Mouse (Mus musculus) heart, postnatal 10 days (tissue): ENCODE results near the gene Zbtb9. TPM values are rescaled to one million over a fixed set of nuclear protein-coding genes. Genes with fewer than 3 reads are reported as not detected.
"Not testable (repeated sequence)": the region's sequence is repeated elsewhere in the genome, so short reads cannot be mapped to it uniquely, and the experiment has no call there.

ENCODE experiments used
- DNase-seq, 2 experiments: peaks; one replicate each; pipeline ENCODE4 v3.0.0; 2021
- intact Hi-C: fragments of 180-260 bp; cut with DNase I; formaldehyde crosslinking; loops from one replicate; pipeline ENCODE4 v1.15.1; 2025
- total RNA-seq, 2 experiments: library from RNA; stranded (reverse); gene quantifications; 2 replicates each; pipeline ENCODE4 v1.2.3; 2021

The Zbtb9 gene
- total RNA-seq, result 1 to 10 TPM; 2.7 to 4.9 TPM

GRCm38 (mm10) chr17:26972703-26973574, at the start of gene Zbtb9:
Gene Zbtb9 (plus strand): TSS chr17:26973167.
- peak; percentile 96 to 97 for DNase-seq
- intact Hi-C loops, result no loop called here

- not testable (repeated sequence) for DNase-seq
- intact Hi-C loops, result loop anchor here (10.0 kb wide), 1 partner anchor 579 kb away; no protein-coding TSS in a partner anchor
Observed at GRCm38 (mm10) chr17:26925414-26925813, 47.6 kb upstream of the Zbtb9 start.

DNA sequence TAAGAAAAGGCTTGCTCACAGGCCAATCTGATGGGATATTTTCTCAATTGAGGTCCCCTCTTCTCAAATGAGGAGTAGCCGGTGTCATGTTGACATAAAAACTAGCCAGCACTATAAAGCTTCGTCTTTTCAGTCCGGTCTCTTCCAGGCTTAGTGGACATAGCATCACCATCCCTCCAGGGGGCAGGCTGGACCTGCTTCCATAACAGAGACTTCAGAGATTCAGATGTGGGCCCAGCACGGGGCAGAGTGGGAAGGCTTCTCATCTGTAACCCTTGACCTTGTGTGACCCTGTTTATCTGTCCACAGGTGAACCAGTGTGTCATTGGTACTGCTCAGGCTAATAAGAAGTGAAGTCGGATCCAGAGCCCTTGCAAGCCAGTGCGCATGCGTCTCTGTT, 41.2 kb upstream of the Zbtb9 start:
- intact Hi-C loops, result loop anchor here (5.0 kb wide), 1 partner anchor 96 kb away; the partner anchor contains the start of gene Bak1
- peak; percentile 53 to 69 for DNase-seq

- DNase-seq, result peak; percentile 97 to 98
- intact Hi-C loops, result loop anchor here (5.0 kb wide), 1 partner anchor 94 kb away; the partner anchor contains the start of gene Bak1
Observed at GRCm38 (mm10) chr17:26932839-26933398, 40.0 kb upstream of the Zbtb9 start, which contains the start of gene Phf1. Gene Phf1 (plus strand): TSS chr17:26933052.

- no peak for DNase-seq
- intact Hi-C loops, result loop anchor here (5.0 kb wide), 1 partner anchor 94 kb away; the partner anchor contains the start of gene Bak1
Observed at GRCm38 (mm10) chr17:26933419-26933818, 39.5 kb upstream of the Zbtb9 start.

DNA sequence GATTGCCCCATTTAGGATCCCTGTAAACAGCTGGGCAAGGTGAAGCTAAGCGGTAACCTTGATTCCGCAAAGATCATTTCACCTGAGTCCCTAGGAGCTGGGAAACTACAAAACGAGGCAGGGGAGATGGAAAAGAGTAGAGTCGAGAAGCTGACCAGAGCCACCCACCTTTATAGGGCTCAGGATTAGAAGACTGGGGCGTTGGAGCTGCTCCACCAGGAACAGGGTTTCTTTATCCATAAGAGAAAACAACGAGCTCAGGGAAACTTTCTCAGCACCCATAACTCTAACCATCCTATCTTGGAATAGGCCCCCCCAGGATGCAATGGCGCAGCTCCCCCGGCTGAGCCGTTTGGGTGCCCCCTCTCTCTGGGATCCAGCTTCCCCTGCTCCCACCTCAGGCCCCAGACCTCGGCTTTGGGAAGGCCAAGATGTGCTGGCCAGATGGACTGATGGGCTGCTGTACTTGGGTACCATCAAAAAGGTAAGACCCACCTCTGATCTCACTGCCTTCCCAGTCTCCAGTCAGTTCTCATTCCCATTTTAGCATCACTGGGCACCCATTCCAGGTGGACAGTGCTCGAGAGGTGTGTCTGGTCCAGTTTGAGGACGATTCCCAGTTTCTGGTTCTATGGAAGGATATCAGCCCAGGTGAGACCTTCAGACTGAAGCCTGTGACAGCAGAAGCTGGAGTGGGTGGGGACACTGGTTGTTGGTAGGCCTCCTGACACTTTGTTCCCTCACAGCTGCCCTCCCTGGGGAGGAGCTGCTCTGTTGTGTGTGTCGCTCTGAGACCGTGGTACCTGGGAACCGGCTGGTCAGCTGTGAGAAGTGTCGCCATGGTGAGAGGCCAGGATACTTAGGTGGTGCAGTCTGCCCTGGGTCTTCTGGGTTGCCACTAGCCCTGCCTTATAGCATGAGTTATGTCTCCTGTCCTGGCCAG, 38.8 kb upstream of the Zbtb9 start:
- intact Hi-C loops, result loop anchor here (5.0 kb wide), 1 partner anchor 93 kb away; the partner anchor contains the start of gene Bak1
- no peak for DNase-seq

DNA sequence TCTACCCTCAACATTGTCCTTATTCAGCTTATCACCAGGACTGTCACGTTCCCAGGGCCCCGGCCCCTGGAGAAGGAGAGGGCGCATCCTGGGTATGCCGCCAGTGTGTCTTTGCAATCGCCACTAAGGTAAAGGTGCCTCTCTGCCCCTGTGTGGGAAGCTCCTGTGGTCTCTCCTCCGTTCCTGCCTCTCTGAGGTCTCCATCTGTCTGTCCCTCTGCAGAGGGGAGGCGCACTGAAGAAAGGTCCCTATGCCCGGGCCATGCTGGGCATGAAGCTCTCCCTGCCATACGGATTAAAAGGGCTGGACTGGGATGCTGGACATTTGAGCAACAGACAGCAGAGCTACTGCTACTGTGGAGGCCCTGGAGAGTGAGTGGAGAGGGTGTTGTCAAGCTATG, 37.9 kb upstream of the Zbtb9 start:
- intact Hi-C loops, result no loop called here
- DNase-seq, result no peak

DNA sequence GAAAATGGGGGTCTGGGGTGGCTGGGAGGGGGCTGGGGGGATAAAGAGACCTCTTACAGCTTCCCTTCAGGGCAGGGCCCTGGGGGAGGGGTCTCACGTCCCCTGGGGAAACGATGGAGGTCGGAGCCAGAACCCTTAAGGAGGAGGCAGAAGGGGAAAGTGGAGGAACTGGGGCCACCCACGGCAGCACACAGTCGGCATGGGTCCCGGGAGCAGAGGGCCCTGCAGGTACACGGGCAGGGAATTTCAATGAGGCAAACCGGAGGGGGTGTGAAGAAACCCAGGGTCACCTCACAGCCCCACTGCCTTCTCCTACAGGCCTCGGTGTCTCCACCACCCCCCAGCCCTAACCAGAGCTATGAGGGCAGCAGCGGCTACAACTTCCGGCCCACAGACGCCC, 36.5 kb upstream of the Zbtb9 start:
- intact Hi-C loops, result no loop called here
- DNase-seq, result no peak

DNA sequence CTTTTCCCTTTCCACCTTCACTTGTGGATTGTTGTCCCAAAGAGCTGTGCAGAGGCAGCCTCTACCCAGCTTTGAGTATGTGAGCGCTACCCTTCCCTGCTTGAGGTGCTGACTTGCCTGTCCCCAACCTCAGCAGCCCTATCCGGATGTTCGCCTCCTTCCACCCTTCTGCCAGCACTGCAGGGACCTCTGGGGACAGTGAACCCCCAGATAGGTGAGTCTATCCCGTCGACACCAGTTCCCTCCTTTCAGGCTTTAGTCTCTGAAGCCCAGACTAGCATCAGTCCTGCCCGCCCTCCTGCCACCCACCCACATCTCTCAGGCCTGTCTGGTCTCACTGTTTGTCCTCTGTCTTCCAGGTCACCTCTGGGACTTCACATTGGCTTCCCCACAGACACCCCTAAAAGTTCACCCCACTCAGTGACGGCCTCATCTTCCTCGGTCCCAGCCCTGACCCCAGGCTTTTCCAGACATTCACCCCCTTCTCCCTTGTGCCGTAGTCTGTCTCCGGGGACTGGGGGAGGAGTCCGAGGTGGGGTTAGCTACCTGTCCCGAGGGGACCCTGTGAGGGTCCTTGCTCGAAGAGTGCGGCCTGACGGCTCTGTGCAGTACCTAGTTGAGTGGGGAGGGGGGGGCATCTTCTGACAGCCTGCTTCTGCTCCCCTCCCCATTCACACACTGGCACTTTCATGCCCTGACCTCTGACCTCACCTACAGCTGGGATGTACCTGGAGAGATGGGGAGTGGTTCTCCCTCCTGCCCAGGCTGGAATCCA, 35.9 kb upstream of the Zbtb9 start:
- intact Hi-C loops, result no loop called here

GRCm38 (mm10) chr17:26937883-26938695, 34.9 kb upstream of the Zbtb9 start:
- intact Hi-C loops, result no loop called here
- DNase-seq, result no peak

More for the DNA sequence above, 35.9 kb upstream of the Zbtb9 start:
- DNase-seq, result no peak

DNA sequence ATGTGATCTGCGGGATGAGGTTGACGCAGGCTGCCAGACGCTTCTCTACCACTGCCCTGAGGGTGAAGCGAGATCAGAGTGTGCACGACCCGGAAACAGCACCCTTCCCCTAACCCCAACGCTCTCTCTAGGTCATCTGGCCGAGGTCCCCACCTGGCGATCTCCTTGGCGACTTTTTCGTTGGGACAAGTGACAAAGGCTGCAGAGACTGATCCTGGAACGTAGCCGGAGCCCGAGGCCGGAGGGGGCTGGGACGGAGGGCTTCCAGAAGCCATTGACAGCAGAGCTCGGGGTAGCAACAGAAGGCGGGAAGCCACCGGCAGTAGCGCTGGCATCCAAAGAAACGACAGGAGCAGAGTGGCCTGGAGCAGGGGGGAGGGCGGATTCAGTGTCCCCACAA, 34.2 kb upstream of the Zbtb9 start:
- DNase-seq, result no peak
- intact Hi-C loops, result no loop called here

GRCm38 (mm10) chr17:26939178-26939972, 33.6 kb upstream of the Zbtb9 start, which contains the start of gene Cuta:
Gene Cuta (minus strand): TSS chr17:26939569.
- intact Hi-C loops, result no loop called here
- DNase-seq, result peak; percentile 100

GRCm38 (mm10) chr17:26939973-26940300, 33.0 kb upstream of the Zbtb9 start:
- no peak for DNase-seq
- intact Hi-C loops, result no loop called here

DNA sequence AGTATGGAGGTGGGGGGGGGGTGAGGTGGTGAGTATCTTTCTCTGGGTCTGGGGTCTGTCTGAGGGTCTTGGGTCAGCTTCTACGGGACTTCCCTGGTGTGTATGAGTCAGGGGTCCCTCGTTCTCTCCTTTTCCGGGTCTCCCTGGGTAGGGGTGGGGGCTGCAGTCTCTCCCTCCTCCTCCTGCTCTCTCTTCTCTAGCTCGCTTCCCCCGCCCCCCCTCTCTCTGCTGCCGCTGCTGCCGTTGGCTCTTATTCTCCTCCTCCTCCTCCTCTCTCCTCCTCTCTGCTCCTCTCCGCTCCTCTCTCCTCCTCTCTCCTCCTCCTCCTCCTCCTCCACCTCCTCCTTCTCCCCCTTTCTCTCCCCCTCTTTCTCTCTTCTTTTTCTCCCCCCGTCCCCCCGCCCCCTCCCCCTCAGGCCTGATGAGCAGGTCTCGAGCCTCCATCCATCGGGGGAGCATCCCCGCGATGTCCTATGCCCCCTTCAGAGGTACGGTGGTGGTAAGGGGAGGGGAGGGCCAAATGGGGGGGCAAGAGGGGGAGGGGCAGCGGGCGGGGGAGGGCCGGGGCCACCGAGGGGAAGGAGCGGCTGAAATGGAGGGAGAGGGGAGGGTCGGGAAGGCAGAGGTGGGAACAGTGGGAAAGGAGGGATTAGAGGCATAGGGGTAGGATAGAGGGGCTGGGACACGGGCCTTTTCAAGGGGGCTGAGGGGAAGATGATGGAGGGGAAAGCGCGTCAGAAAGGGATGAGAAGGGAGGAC, 31.8 kb upstream of the Zbtb9 start, which contains the start of gene Syngap1:
Gene Syngap1, plus strand, starts transcription at position 223 of the 759 bp plus-strand sequence.
- intact Hi-C loops, result no loop called here
- DNase-seq, result peak in 1 of 2 experiments; percentile 37

DNA sequence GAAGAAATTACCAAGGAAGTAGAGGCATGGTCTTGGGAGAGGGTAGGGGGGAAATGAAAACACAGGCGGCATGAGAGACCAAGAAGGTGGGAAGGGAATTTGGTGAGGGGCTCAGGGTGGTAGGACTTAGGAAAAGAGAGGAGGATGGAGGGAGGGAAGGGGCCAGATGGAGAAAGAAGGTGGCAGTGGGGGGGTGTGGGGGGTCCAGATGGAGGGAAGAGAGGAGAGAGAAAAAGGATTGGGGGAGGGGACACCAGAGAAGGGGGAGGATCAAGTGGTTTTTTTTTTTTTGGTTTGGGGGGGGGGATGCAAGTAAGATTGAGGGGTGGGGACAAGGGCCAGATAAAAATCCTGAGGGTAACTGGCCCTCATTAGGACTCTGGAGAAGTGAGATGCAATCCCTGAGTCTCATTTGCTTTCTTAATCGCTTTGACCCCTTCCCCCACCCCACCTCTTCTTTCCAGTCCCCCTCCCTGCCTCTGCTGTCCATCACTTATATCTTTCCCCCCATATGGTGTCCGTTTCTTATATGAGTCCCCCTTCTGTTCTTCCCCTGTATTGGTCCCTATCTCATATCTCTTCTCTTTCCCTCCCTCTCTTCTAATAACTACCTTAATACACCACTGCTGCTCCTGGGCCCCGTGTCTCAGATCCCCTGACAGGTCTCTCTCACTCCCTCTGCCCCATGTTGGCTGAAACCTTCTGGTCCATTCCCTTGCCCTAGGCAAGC, 31.0 kb upstream of the Zbtb9 start:
- intact Hi-C loops, result no loop called here
- DNase-seq, result no peak

- no peak for DNase-seq
- intact Hi-C loops, result no loop called here
Observed at GRCm38 (mm10) chr17:26945824-26946495, 27.0 kb upstream of the Zbtb9 start.
